Mouse (Mus musculus) testis, postnatal 14 days (tissue): ENCODE measurements around the gene Chmp6.
A peak's percentile ranks its signal among the peaks of the same experiment; 100 is the strongest.

Experiments
- DNase-seq: peaks from one replicate; pipeline ENCODE4 v3.0.0; 2021; ENCODE audit warnings: low spot score

Gene Chmp6

GRCm38 (mm10) chr11:119937216-119937615, 24.0 kb downstream of the Chmp6 start:
- DNase-seq: no peak

- no peak for DNase-seq
Observed at GRCm38 (mm10) chr11:119937772-119938502, 24.7 kb downstream of the Chmp6 start.

- no peak for DNase-seq
Observed at GRCm38 (mm10) chr11:119939073-119939710, 26.0 kb downstream of the Chmp6 start.

- no peak for DNase-seq
Observed at GRCm38 (mm10) chr11:119939711-119940106, 26.5 kb downstream of the Chmp6 start.

GRCm38 (mm10) chr11:119940142-119940541, 26.9 kb downstream of the Chmp6 start:
- DNase-seq: no peak

- no peak for DNase-seq
Observed at GRCm38 (mm10) chr11:119941794-119942193, 28.6 kb downstream of the Chmp6 start.

GRCm38 (mm10) chr11:119942201-119942726, 29.0 kb downstream of the Chmp6 start:
- no peak for DNase-seq

GRCm38 (mm10) chr11:119942727-119943427, 29.6 kb downstream of the Chmp6 start, which contains the start of gene Baiap2:
Gene Baiap2 (plus strand): TSS chr11:119942763.
- peak; percentile 99 for DNase-seq

- no peak for DNase-seq
Observed at GRCm38 (mm10) chr11:119943428-119943988, 30.3 kb downstream of the Chmp6 start.

GRCm38 (mm10) chr11:119945343-119945742, 32.1 kb downstream of the Chmp6 start:
- DNase-seq: peak; percentile 44

- no peak for DNase-seq
Observed at GRCm38 (mm10) chr11:119947426-119947825, 34.2 kb downstream of the Chmp6 start.

GRCm38 (mm10) chr11:119947897-119948296, 34.7 kb downstream of the Chmp6 start:
- DNase-seq: no peak

GRCm38 (mm10) chr11:119948305-119948704, 35.1 kb downstream of the Chmp6 start:
- no peak for DNase-seq

GRCm38 (mm10) chr11:119948803-119949202, 35.6 kb downstream of the Chmp6 start:
- no peak for DNase-seq

- no peak for DNase-seq
Observed at GRCm38 (mm10) chr11:119950535-119950934, 37.3 kb downstream of the Chmp6 start.

- DNase-seq: no peak
Observed at GRCm38 (mm10) chr11:119951326-119951725, 38.1 kb downstream of the Chmp6 start.

- peak; percentile 70 for DNase-seq
Observed at GRCm38 (mm10) chr11:119952429-119953224, 39.4 kb downstream of the Chmp6 start.

GRCm38 (mm10) chr11:119954233-119954632, 41.0 kb downstream of the Chmp6 start:
- DNase-seq: no peak

GRCm38 (mm10) chr11:119954749-119955337, 41.6 kb downstream of the Chmp6 start:
- no peak for DNase-seq

GRCm38 (mm10) chr11:119955432-119955831, 42.2 kb downstream of the Chmp6 start:
- DNase-seq: no peak

- no peak for DNase-seq
Observed at GRCm38 (mm10) chr11:119956590-119956989, 43.3 kb downstream of the Chmp6 start.
